Mouse (Mus musculus) left cerebral cortex, adult 8-10 months (tissue): Measurements from ENCODE around the gene Cryga. TPM values are rescaled to one million over a fixed set of nuclear protein-coding genes. Genes with fewer than 3 reads are reported as not detected.
"Not testable (repeated sequence)": the region's sequence is repeated elsewhere in the genome, so short reads cannot be mapped to it uniquely, and the experiment has no call there.

Source experiments
- DNase-seq, 2 experiments: peaks; one replicate each; pipeline ENCODE4 v3.0.0; 2022; ENCODE audit warnings: low spot score in 2 of 2
- total RNA-seq, 4 experiments: library from RNA; stranded (reverse); gene quantifications; 2 replicates each; pipeline ENCODE4 v1.2.4; 2022

Cryga gene
- total RNA-seq, 4 experiments from 2014 or later, result 1.6 TPM; not detected in 3

GRCm38 (mm10) chr1:65091566-65091965 lies 11.6 kb downstream of the Cryga start:
- DNase-seq, result no peak

- DNase-seq, result no peak
Measured at GRCm38 (mm10) chr1:65090370-65090769, 12.8 kb downstream of the Cryga start.

GRCm38 (mm10) chr1:65088567-65089356 lies 14.4 kb downstream of the Cryga start:
- no peak for DNase-seq

GRCm38 (mm10) chr1:65082188-65082587 lies 21.0 kb downstream of the Cryga start, which contains the start of gene Crygb:
Gene Crygb, minus strand, starts transcription at chr1:65082288.
- DNase-seq, result no peak

GRCm38 (mm10) chr1:65075607-65076006 lies 27.6 kb downstream of the Cryga start:
- DNase-seq, result no peak

- no peak for DNase-seq
Measured at GRCm38 (mm10) chr1:65073589-65073988, 29.6 kb downstream of the Cryga start, which contains the start of gene Crygc. Gene Crygc, minus strand, starts transcription at chr1:65073689.

- DNase-seq, result no peak
Measured at GRCm38 (mm10) chr1:65067842-65068241, 35.3 kb downstream of the Cryga start.

- no peak for DNase-seq
Measured at GRCm38 (mm10) chr1:65064201-65064600, 39.0 kb downstream of the Cryga start.

- no peak for DNase-seq
Measured at GRCm38 (mm10) chr1:65063352-65063751, 39.8 kb downstream of the Cryga start, which contains the start of gene Crygd. Gene Crygd, minus strand, starts transcription at chr1:65063452.

- no peak for DNase-seq
Measured at GRCm38 (mm10) chr1:65052140-65052539, 51.0 kb downstream of the Cryga start.

- DNase-seq, result no peak
Measured at GRCm38 (mm10) chr1:65051696-65052095, 51.5 kb downstream of the Cryga start.

- not testable (repeated sequence) for DNase-seq
Measured at GRCm38 (mm10) chr1:65050952-65051351, 52.2 kb downstream of the Cryga start, which contains the start of gene Cryge. Gene Cryge, minus strand, starts transcription at chr1:65051149.

Other genes with a start within 250 kb of the Cryga start
- gene Plekhm3, start 146.5 kb downstream of the Cryga start, total RNA-seq, result 10 to 100 TPM; 39.0 to 47.4 (median 43.7) TPM
- under 1 TPM in 2 of 4 experiments, not detected in 2; 0.39 to 0.44 TPM for gene Akr1cl, start 70.6 kb downstream of the Cryga start, total RNA-seq
- not detected for gene Cryge, start 52.2 kb downstream of the Cryga start, total RNA-seq
- gene Crygd, start 39.9 kb downstream of the Cryga start, total RNA-seq, result not detected
- gene Crygc, start 29.7 kb downstream of the Cryga start, total RNA-seq, result not detected
- gene Crygb, start 21.1 kb downstream of the Cryga start, total RNA-seq, result not detected
- gene Gm28845, start 16.2 kb upstream of the Cryga start, total RNA-seq, result 1 to 10 TPM in 3 of 4 experiments, not detected in 1; 1.2 to 1.6 (median 1.6) TPM
- 1 to 10 TPM; 5.6 to 7.6 (median 6.1) TPM for gene D630023F18Rik, start 19.8 kb upstream of the Cryga start, total RNA-seq
- gene Idh1, start 83.1 kb upstream of the Cryga start, total RNA-seq, result 10 to 100 TPM; 45.9 to 54.9 (median 47.3) TPM
- gene Pikfyve, start 83.3 kb upstream of the Cryga start, total RNA-seq, result 10 to 100 TPM; 46.0 to 56.0 (median 49.4) TPM
- 1 to 10 TPM; 1.3 to 1.8 (median 1.3) TPM for gene Pth2r, start 178.7 kb upstream of the Cryga start, total RNA-seq